Mouse (Mus musculus) E14TG2a.4 (cell line): ENCODE measurements around the gene Lgals4.

ENCODE experiments used
- CTCF ChIP-seq: conservative IDR thresholded peaks from 2 replicates; pipeline ENCODE4 v1.5.1; 2014; ENCODE audit warnings: low read length
- NANOG ChIP-seq: IDR thresholded peaks from 2 replicates; pipeline ENCODE4 v1.6.1; 2014; ENCODE audit warnings: borderline replicate concordance, low read length, mixed read lengths
- POU5F1 ChIP-seq: IDR thresholded peaks from 2 replicates; pipeline ENCODE4 v1.6.1; 2014; ENCODE audit warnings: low read length, borderline replicate concordance

- no peak for TF ChIP-seq CTCF
- no peak for TF ChIP-seq NANOG
- no peak for TF ChIP-seq POU5F1
These were observed 16.1 kb upstream of the Lgals4 start for GRCm38 (mm10) chr7:28817524-28817923.
